Mouse (Mus musculus) midbrain, embryonic 11.5 days (tissue): ENCODE data around the gene Dalrd3. TPM values are rescaled to one million over a fixed set of nuclear protein-coding genes. Genes with fewer than 3 reads are reported as not detected.
A peak's percentile ranks its signal among the peaks of the same experiment; 100 is the strongest.

Source experiments
- ATAC-seq: fragments of 200-750 bp; cut with Nextera tagmentation; 2 replicates; pipeline ENCODE4 v1.8.0; 2017; ENCODE audit warnings: moderate TSS enrichment, moderate library complexity; ENCODE audit not compliant: low FRiP score
- DNase-seq: peaks from one replicate; pipeline ENCODE4 v3.0.0; 2015; ENCODE audit warnings: low spot score; ENCODE audit errors: missing footprints
- H3K27ac ChIP-seq: fragments of 300-500 bp; sonication (generic); 2 replicates; pipeline ENCODE4 v1.5.1; 2014; ENCODE audit warnings: low read depth, low read length
- H3K27me3 ChIP-seq: fragments of 300-500 bp; sonication (generic); 2 replicates; pipeline ENCODE4 v1.6.1; 2014; ENCODE audit warnings: mild to moderate bottlenecking, low read length, moderate library complexity, mixed read lengths; ENCODE audit not compliant: control insufficient read depth, insufficient read depth
- H3K36me3 ChIP-seq: fragments of 300-500 bp; sonication (generic); 2 replicates; pipeline ENCODE4 v1.6.1; 2014; ENCODE audit warnings: mild to moderate bottlenecking, low read length, moderate library complexity, mixed read lengths; ENCODE audit not compliant: control insufficient read depth, insufficient read depth
- H3K4me1 ChIP-seq: fragments of 300-500 bp; sonication (generic); 2 replicates; pipeline ENCODE4 v1.6.1; 2014; ENCODE audit warnings: low read length; ENCODE audit not compliant: control insufficient read depth, insufficient read depth
- H3K4me2 ChIP-seq: fragments of 300-500 bp; sonication (generic); 2 replicates; pipeline ENCODE4 v1.6.1; 2014; ENCODE audit warnings: mild to moderate bottlenecking, moderate library complexity
- H3K4me3 ChIP-seq: fragments of 300-500 bp; sonication (generic); 2 replicates; pipeline ENCODE4 v1.5.1; 2014; ENCODE audit warnings: low read depth, low read length
- H3K9ac ChIP-seq: fragments of 300-500 bp; sonication (generic); 2 replicates; pipeline ENCODE4 v1.6.1; 2014; ENCODE audit warnings: low read length
- H3K9me3 ChIP-seq: fragments of 300-500 bp; sonication (generic); 2 replicates; pipeline ENCODE4 v1.6.1; 2016; ENCODE audit warnings: low read length; ENCODE audit not compliant: control insufficient read depth
- WGBS: fragments of 180-500 bp; shearing (Covaris S2); extraction: QIAGEN DNeasy Blood & Tissue Kit; methylation state at CpG from one replicate; pipeline ENCODE4 v1.1.7; 2014; 5-methylcytosine and 5-hydroxymethylcytosine counted together
- polyA plus RNA-seq: library from polyadenylated mRNA; unstranded; fragments of >200 nt; fragmentation: Nextera tagmentation; extraction: Ambion mirVana; gene quantifications from 2 replicates; pipeline ENCODE4 v1.2.1, GENCODE M21; 2014

The Dalrd3 gene
- polyA plus RNA-seq, 1 experiment from 2014 or later = 172 TPM

GRCm38 (mm10) chr9:108578545-108579343, 9.1 kb downstream of the Dalrd3 start, which contains the start of gene Wdr6:
TSS of gene Wdr6 (minus strand) at chr9:108578739.
- Histone ChIP-seq H3K4me3 (peak within 1 kb of the TSS; percentile 87), H3K4me1 (peaks cover 36% of the 10 kb centered on the region), H3K36me3 (peaks cover 3% of the 10 kb centered on the region), H3K9ac (peak within 1 kb of the TSS; percentile 85), H3K27ac (peak within 1 kb of the TSS; percentile 95), H3K4me2 (peak within 1 kb of the TSS; percentile 78), H3K9me3 (no peaks in the 10 kb centered on the region), H3K27me3 (no peaks in the 10 kb centered on the region; the same call in 1 of the 2 replicates)
- peak; percentile 99 for DNase-seq
- peak; percentile 97 for ATAC-seq
- 5% methylated on average over 51 of the region's 51 CpGs for WGBS

DNA sequence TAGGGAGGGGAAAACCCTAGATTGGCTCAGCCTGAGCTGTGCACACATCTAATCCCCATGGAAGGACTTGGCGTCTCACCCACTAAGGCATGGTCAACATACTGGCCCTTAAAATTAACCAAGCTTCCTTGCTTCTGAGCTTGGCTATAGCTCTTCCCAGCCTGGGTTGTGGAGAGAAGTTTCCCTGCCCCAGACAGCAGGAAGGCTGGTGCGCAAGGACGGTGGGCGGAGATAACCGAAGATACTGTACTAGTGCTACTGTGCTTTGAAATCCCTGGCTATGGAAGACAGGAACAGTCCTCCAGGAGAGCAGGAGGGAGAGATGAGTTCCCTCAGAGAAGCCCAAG, 9.6 kb downstream of the Dalrd3 start:
- peaks cover 30% of the 10 kb centered on the region for H3K4me1 ChIP-seq
- peak overlapping the region; percentile 75 for H3K27ac ChIP-seq
- no peaks in the 10 kb centered on the region; the same call in 1 of the 2 replicates for H3K27me3 ChIP-seq
- H3K9me3 ChIP-seq = no peaks in the 10 kb centered on the region
- H3K4me3 ChIP-seq = peak overlapping the region; percentile 87
- H3K9ac ChIP-seq = peak overlapping the region; percentile 55
- H3K36me3 ChIP-seq = peaks cover 3% of the 10 kb centered on the region
- H3K4me2 ChIP-seq = peak overlapping the region; percentile 78
- ATAC-seq (no peak), DNase-seq (no peak)
- WGBS = 68% methylated on average over 5 of the region's 5 CpGs

DNA sequence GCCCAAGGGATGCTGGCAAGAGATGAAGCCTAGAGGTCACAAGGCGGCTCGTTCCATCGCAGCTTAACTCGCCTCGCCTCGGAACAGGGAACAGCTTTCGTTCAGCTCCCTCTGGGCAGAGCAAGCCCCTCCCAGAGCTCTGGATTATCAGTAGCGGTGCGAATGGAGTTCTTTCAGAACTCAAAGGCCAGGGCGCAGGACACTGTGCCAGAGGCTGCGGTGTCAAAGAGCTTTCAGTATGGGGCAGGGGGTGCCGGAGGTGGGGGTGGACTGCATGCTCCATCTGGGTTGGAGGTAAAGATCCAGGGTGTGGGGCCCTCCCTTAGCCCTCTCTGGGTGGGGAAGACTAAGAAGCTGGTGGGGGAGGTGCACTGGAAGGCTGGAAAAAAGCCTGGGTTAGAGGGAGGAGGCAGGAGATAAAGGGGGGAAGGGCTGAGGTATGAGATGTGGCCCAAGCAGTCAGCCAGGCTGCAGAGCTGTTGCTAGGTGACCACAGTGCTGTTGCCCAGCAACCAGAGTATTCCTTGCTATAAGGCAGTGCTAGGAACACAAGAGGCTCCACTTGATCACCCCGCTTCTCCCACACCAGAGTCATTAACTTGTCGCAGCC, 18.0 kb downstream of the Dalrd3 start:
- H3K36me3 ChIP-seq = no peaks in the 10 kb centered on the region
- H3K4me1 ChIP-seq = peaks cover 36% of the 10 kb centered on the region
- H3K27me3 ChIP-seq = no peaks in the 10 kb centered on the region; the same call in 1 of the 2 replicates
- peak overlapping the region; percentile 98 for H3K27ac ChIP-seq
- DNase-seq = peak; percentile 99
- peak; percentile 98 for ATAC-seq
- peak overlapping the region; percentile 46 for H3K4me2 ChIP-seq
- peak overlapping the region; percentile 62 for H3K9ac ChIP-seq
- H3K4me3 ChIP-seq = peak overlapping the region; percentile 17; the same call in 1 of the 2 replicates
- under 1% methylated on average over 14 of the region's 14 CpGs for WGBS
- H3K9me3 ChIP-seq = no peaks in the 10 kb centered on the region

DNA sequence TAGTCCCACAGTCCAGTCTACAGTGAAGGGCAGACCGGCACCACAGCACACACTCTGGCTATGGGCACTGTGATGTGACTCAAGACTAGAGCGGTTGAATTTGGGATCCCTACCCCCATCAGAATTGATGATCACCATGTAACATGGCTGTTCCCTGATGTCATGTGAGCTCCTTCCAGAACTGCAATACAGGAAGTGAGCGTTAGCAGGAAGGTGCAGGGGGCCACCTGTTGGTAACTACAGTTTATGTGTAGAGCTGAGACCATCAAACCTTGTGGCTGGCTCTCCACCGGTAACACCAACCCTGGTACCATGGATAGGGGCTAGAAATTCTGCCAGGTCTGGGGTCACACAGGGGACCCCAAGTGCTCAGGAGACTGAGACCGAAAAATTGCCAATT, 19.5 kb downstream of the Dalrd3 start:
- H3K27ac ChIP-seq = peak overlapping the region; percentile 98
- DNase-seq = no peak
- H3K4me1 ChIP-seq = peaks cover 36% of the 10 kb centered on the region
- WGBS = 73% methylated on average over 5 of the region's 5 CpGs
- no peak for ATAC-seq
- H3K4me3 ChIP-seq = no peak overlapping the region
- no peak overlapping the region for H3K4me2 ChIP-seq
- H3K9ac ChIP-seq = no peak overlapping the region
- no peaks in the 10 kb centered on the region for H3K9me3 ChIP-seq
- no peaks in the 10 kb centered on the region for H3K27me3 ChIP-seq
- H3K36me3 ChIP-seq = no peaks in the 10 kb centered on the region

GRCm38 (mm10) chr9:108591462-108591861, 21.8 kb downstream of the Dalrd3 start:
- Histone ChIP-seq H3K9ac (no peak overlapping the region), H3K27ac (no peak overlapping the region), H3K9me3 (no peaks in the 10 kb centered on the region), H3K4me2 (no peak overlapping the region), H3K36me3 (no peaks in the 10 kb centered on the region), H3K27me3 (no peaks in the 10 kb centered on the region), H3K4me3 (no peak overlapping the region), H3K4me1 (peaks cover 32% of the 10 kb centered on the region)
- 91% methylated on average over 4 of the region's 4 CpGs for WGBS
- DNase-seq (no peak), ATAC-seq (no peak)

GRCm38 (mm10) chr9:108594354-108594753, 24.7 kb downstream of the Dalrd3 start:
- no peak overlapping the region for H3K4me3 ChIP-seq
- WGBS = 89% methylated on average over 3 of the region's 3 CpGs
- no peak overlapping the region for H3K27ac ChIP-seq
- no peak overlapping the region for H3K4me2 ChIP-seq
- peaks cover 8% of the 10 kb centered on the region for H3K4me1 ChIP-seq
- no peaks in the 10 kb centered on the region for H3K36me3 ChIP-seq
- H3K27me3 ChIP-seq = no peaks in the 10 kb centered on the region
- H3K9me3 ChIP-seq = no peaks in the 10 kb centered on the region
- DNase-seq (no peak), ATAC-seq (no peak)
- no peak overlapping the region for H3K9ac ChIP-seq

GRCm38 (mm10) chr9:108596998-108597764, 27.5 kb downstream of the Dalrd3 start, which contains the start of gene P4htm:
TSS of gene P4htm (minus strand) at chr9:108597667.
- H3K27me3 ChIP-seq = no peaks in the 10 kb centered on the region
- WGBS = 2% methylated on average over 69 of the region's 69 CpGs
- H3K4me2 ChIP-seq = peak within 1 kb of the TSS; percentile 82
- peak within 1 kb of the TSS; percentile 63 for H3K4me3 ChIP-seq
- peak; percentile 90 for ATAC-seq
- DNase-seq = peak; percentile 97
- peak within 1 kb of the TSS; percentile 73 for H3K9ac ChIP-seq
- 0 out of 2 replicates have a peak within 1 kb of the TSS, but pooled peaks have one; percentile 3 for H3K27ac ChIP-seq
- H3K36me3 ChIP-seq = no peaks in the 10 kb centered on the region; the same call in 1 of the 2 replicates
- peaks cover 3% of the 10 kb centered on the region; the same call in 1 of the 2 replicates for H3K4me1 ChIP-seq
- no peaks in the 10 kb centered on the region for H3K9me3 ChIP-seq

DNA sequence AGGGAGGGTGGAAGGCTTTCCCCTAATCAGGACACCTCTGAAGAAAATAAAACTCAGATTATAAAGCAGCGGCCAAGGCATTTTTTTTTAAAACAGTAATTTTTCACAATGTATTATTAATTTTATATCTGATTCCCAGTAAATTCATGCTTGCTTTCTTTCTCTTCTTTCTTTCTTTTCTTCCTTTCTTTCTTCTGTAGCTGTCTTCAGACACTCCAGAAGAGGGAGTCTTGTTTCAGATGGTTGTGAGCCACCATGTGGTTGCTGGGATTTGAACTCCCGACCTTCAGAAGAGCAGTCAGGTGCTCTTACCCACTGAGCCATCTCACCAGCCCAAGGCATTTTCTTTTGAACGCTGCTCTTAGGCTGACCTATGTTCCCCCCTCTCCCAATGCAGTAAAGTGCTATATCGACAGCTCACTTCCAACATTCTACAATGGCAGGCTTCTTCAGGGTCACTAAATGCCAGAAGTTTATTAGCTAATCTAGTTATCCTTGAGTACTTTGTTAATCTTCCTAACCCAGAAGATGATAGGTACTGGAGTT, 29.4 kb downstream of the Dalrd3 start:
- H3K4me1 ChIP-seq = peaks cover 3% of the 10 kb centered on the region; the same call in 1 of the 2 replicates
- peak; percentile 100 for DNase-seq
- 77% methylated on average over 4 of the region's 4 CpGs for WGBS

More for the DNA sequence above, 29.4 kb downstream of the Dalrd3 start:
- Histone ChIP-seq H3K9ac (no peak overlapping the region), H3K27me3 (no peaks in the 10 kb centered on the region), H3K4me3 (no peak overlapping the region), H3K9me3 (no peaks in the 10 kb centered on the region), H3K4me2 (no peak overlapping the region), H3K36me3 (peaks cover 4% of the 10 kb centered on the region), H3K27ac (no peak overlapping the region)
- no peak for ATAC-seq
